ENCODE assay signal across 8 mouse cellular contexts in genomic region chr9:50462494-50463204, GRCm38 (mm10). TPM values are rescaled to one million over a fixed set of nuclear protein-coding genes. Genes with fewer than 3 reads are reported as not detected.
DNase-seq lines count a peak whose midpoint lies in the region; ATAC-seq lines count a peak whose summit lies in the region.

No protein-coding gene starts in this region.

- no peaks in the 10 kb centered on the region for H3K27me3 ChIP-seq in hindbrain, embryonic 15.5 days

- DNase-seq in cerebellum, adult 9-11 months, result peak; percentile 16
- peak; percentile 71 for DNase-seq in forelimb bud, embryonic 11.5 days (ENCODE audit: low read depth, low spot score)
- peak; percentile 25 to 53 for DNase-seq in layer of hippocampus, postnatal 36 days
- DNase-seq in right cerebral cortex, postnatal 10 days (ENCODE audit: low spot score in 2 of 2), result peak; percentile 56 to 76
- DNase-seq in yolk sac, embryonic 10.5 days (ENCODE audit: low spot score), result peak; percentile 57

- peak; percentile 79 for ATAC-seq in activated CD4-positive, CD25-positive, alpha-beta regulatory T cell, adult 4 months
- ATAC-seq in hindbrain, embryonic 15.5 days (ENCODE audit: low FRiP score, low read depth), result no peak

- no peaks in the 10 kb centered on the region for H3K9me3 ChIP-seq in hindbrain, embryonic 15.5 days

- H3K36me3 ChIP-seq in hindbrain, embryonic 15.5 days, result no peaks in the 10 kb centered on the region
- H3K36me3 ChIP-seq in macrophage (ENCODE audit: inconsistent target), result no peaks in the 10 kb centered on the region

- no peak overlapping the region for H3K27ac ChIP-seq in hindbrain, embryonic 15.5 days (replicated peaks)
- H3K27ac ChIP-seq in macrophage, result peak overlapping the region; percentile 54

- H3K4me1 ChIP-seq in hindbrain, embryonic 15.5 days (replicated peaks), result no peaks in the 10 kb centered on the region

- WGBS in hindbrain, embryonic 15.5 days, result 44% methylated on average over 19 of the region's 19 CpGs
- 13% methylated on average over 19 of the region's 19 CpGs for WGBS in macrophage (ENCODE audit: missing documents)

- no peaks in the 10 kb centered on the region for H3K79me2 ChIP-seq in macrophage (ENCODE audit: inconsistent target)

- H3K4me2 ChIP-seq in hindbrain, embryonic 15.5 days, result peak overlapping the region; percentile 16

- no peak overlapping the region for H3K4me3 ChIP-seq in hindbrain, embryonic 15.5 days
- H3K4me3 ChIP-seq in macrophage (ENCODE audit: inconsistent target), result no peak overlapping the region

- H3K9ac ChIP-seq in hindbrain, embryonic 15.5 days, result no peak overlapping the region

RNA-seq across cellular contexts. Expression of gene Plet1, which starts 31.7 kb away (rescaled TPM):
- polyA plus RNA-seq in activated CD4-positive, CD25-positive, alpha-beta regulatory T cell, adult 4 months (2017; shearing (Covaris generic)), result under 1 TPM in 1 of 2 experiments, not detected in 1; 0.20 TPM
- 0.51 and 0.52 TPM in 2 replicates for polyA plus RNA-seq in hindbrain, embryonic 15.5 days (2015; fragmentation: Nextera tagmentation; extraction: Ambion mirVana)
- not detected for total RNA-seq in layer of hippocampus, postnatal 36 days (2021)
- not detected for total RNA-seq in macrophage (2018; cell fraction: chromatin; rRNA removed)
- 1 to 10 TPM in 1 of 26 experiments, under 1 TPM in 3, not detected in 22; 0.06 to 1.3 (median 0.38) TPM for total RNA-seq in macrophage (2018; cell fraction: cytosol; rRNA removed)
- total RNA-seq in macrophage (2018; cell fraction: nucleus; rRNA removed), result under 1 TPM in 3 of 26 experiments, not detected in 23; 0.35 to 0.93 (median 0.36) TPM
- not detected in 3 replicates for polyA plus RNA-seq in macrophage (2018)

Comparison
In these comparisons a context has a peak if more than half of its experiments do, and no peak if none do; other contexts are left out.
1. DNase-seq: peak in every context shown above with its lines; median percentile 71 in forelimb bud, embryonic 11.5 days; 66 in right cerebral cortex, postnatal 10 days; 57 in yolk sac, embryonic 10.5 days; 39 in layer of hippocampus, postnatal 36 days; 16 in cerebellum, adult 9-11 months.